15 mouse cellular contexts compared by ENCODE assay signal in genomic region chr5:45042914-45043313, GRCm38 (mm10).
"Had no signal": no experiment of that assay in that cellular context is flagged by ENCODE, and none has a peak within 500 bp of the region (broad histone marks: within the 10 kb centered on the region; RNA-seq: fewer than 3 reads in every experiment).

No protein-coding gene starts in this region.

- H3K4me3 ChIP-seq: megakaryocyte, embryonic 14.5 days; midbrain, embryonic 13.5 days; neural tube, embryonic 12.5 days; stomach, embryonic 15.5 days had no signal

- H3K4me1 ChIP-seq: megakaryocyte, embryonic 14.5 days; midbrain, embryonic 13.5 days; neural tube, embryonic 12.5 days; stomach, embryonic 15.5 days had no signal

- H3K4me2 ChIP-seq: lung, embryonic 14.5 days; midbrain, embryonic 11.5 days; midbrain, embryonic 13.5 days; neural tube, embryonic 12.5 days; stomach, embryonic 15.5 days had no signal

- H3K36me3 ChIP-seq: midbrain, embryonic 13.5 days; neural tube, embryonic 12.5 days; stomach, embryonic 15.5 days had no signal

- H3K9me3 ChIP-seq: megakaryocyte, embryonic 14.5 days; midbrain, embryonic 13.5 days; neural tube, embryonic 12.5 days; stomach, embryonic 15.5 days had no signal

- H3K27ac ChIP-seq: liver, embryonic 14.5 days; midbrain, embryonic 13.5 days; neural tube, embryonic 12.5 days; stomach, embryonic 15.5 days; stomach, postnatal 0 days had no signal

- H3K27me3 ChIP-seq: megakaryocyte, embryonic 14.5 days; midbrain, embryonic 13.5 days; neural tube, embryonic 12.5 days; stomach, embryonic 15.5 days had no signal

- ATAC-seq: midbrain, embryonic 13.5 days had no signal

- H3K9ac ChIP-seq: liver, embryonic 14.5 days; lung, embryonic 14.5 days; midbrain, embryonic 13.5 days; neural tube, embryonic 12.5 days; stomach, embryonic 15.5 days had no signal

- DNase-seq: lung, adult 18-20 months; lung, embryonic 14.5 days; lung, postnatal 10 days; lung, postnatal 4 days; right cerebral cortex, postnatal 14 days; thymus, adult 2 months; thymus, postnatal 25 days; thymus, postnatal 4 days had no signal
